Mouse (Mus musculus): ENCODE measurements around the gene Ice2. TPM values are rescaled to one million over a fixed set of nuclear protein-coding genes. Genes with fewer than 3 reads are reported as not detected.

Ice2 gene
- total RNA-seq, 2 experiments from 2014 or later, result 7.4 to 10.9 TPM

DNA sequence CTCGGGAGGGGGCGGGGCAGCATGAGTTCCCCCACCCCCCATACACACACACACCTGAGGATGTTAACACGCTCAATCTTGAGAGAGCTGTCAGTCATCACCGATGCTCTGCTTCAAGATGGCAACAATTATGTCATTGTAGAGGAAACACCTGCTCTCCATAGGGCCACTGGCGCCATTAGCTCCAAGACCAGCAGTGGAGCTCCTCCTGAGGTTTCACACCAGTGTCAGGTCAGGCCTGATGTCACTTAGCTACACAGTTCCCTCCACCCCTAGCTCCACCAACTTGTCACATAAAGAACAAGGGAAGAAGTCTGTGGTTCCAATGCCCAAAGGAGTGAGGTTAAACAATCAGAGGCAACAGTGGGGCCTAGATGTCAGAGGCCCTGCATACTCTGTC, 3.5 kb upstream of the Ice2 start:
- no peak for DNase-seq (ENCODE audit: low spot score in 2 of 2)
- intact Hi-C loops (cut with DNase I), result no loop called here

DNA sequence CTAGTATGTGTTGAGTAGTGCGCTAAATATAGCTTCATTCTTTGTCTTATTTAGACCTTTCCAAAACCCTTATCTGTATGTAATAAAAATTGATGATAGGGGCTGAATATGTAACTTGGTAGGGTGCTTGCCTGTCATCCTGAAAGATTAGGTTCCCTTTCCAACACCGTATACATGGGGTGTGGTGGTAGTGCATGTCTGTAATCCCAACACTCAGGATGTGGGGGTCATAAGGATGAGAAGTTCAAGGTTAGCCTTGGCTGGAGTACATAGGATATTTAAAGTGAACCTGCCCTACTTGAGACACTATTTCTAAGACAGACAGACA, 310 bp upstream of the Ice2 start:
- DNase-seq (ENCODE audit: low spot score in 2 of 2), result no peak
- intact Hi-C loops (cut with DNase I), result no loop called here

DNA sequence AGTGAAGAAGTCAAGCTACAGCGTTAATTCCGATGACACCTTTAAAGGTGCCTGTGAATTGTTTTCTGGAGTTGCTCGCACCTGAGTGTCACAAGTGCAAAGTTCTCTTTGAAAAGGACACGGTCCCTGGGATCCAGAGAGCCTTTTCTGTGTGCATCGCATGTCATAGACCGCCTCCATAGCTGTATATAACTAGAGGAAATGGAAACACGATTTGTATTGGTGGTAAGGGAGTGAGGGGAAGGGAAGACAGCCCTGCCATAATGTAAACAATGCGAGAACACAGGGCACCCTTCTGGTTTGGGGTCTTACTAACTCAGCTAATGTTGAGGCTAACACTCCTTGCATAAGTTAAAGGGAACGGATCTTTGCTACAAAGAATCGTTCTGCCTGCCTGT, 746 bp downstream of the Ice2 start:
- intact Hi-C loops (cut with DNase I), result no loop called here
- no peak for DNase-seq (ENCODE audit: low spot score in 2 of 2)

DNA sequence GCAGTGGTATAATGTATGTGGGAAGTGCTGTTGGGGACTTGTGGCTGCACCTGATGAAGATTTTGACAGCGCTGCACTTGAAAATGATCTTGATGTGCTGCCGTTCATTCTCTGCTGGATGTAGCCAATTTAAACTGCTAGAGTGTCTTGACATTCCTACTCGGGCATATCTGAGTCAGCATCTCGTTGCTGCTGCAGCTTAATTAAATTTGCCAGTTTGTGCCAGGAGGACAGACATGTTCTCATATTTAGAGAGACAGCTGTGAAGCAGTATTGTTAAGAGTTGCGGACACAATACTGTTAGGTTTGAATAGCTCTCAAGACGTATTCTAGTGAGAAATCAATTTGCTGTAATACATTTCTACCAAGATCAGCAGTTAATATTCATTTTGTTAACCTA, 7.0 kb downstream of the Ice2 start:
- intact Hi-C loops (cut with DNase I), result no loop called here

DNA sequence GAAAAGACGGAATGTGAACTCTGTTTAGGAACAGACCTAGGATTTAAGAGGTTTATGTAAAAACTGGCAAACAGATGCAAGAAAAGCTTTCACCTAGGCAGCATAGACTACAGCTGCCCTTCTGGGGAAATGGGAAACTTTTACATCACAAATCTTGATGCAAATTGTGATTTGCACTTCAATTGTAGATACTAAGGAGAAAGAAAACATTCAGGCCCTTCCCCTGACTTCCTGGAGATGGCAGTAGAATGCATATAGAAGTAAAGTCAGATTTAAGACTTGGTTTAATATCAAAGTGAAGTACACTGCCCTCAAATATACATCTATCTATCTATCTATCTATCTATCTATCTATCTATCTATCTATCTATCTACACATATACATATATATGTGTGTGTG, 21.8 kb downstream of the Ice2 start:
- intact Hi-C loops (cut with DNase I), result no loop called here
- DNase-seq (ENCODE audit: low spot score in 2 of 2), result peak; percentile 10 to 26

More for the DNA sequence above, 7.0 kb downstream of the Ice2 start:
- no peak for DNase-seq (ENCODE audit: low spot score in 2 of 2)

DNA sequence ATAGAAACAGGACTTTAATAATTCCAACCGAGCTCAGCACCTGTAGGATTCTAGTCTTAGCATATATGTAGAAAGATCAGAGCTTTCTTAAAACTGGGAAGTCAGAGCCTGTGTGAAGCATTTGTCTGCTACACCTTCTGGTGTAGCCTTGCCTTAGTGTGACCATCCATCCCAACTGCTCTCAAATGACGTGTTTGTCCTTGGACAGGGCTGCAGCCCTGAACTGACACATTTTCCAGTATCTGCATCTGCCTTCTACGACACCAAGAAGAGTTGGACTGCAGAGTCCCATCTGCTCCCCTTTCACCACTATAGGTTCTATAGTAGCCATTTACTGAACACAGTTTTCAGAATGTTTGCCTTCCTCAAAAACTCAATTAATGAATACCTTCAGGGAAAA, 32.8 kb downstream of the Ice2 start:
- intact Hi-C loops (cut with DNase I), result loop anchor here (5.0 kb wide), 1 partner anchor 37 kb away; no protein-coding TSS in a partner anchor
- no peak for DNase-seq (ENCODE audit: low spot score in 2 of 2)

DNA sequence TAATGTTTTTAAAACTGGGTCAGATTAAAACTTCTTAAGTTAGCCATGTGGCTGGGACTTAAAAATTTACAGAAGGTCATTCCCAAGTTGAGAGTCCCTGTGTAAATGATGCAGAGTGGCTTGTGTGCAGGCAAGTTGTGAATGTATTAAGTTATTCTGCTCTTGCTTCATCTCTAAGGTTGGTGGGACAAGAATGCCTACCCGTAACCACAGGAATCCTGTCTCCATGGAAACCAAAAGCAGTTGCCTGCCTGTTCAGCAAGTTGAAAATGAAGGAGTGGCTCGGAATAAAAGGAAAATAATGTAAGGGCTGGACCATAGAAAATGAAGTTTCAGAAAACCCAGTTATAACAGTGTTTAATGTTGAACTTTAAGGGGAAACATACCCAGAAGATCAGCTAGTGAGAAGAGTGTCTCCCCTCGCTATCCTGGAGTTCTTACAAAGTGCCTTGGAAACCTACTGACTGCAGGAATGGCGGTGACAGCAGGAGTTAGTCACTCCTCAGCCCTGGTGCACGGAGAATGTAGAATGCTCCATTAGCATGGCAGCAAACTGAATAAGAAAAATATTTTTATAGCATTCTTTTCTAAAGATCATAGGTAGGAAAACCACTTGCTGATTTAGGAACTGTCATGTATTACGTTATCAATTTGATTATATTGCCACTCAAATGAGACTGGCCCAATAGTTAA, 34.3 kb downstream of the Ice2 start:
- intact Hi-C loops (cut with DNase I), result loop anchor here (5.0 kb wide), 1 partner anchor 35 kb away; no protein-coding TSS in a partner anchor
- peak; percentile 10 to 23 for DNase-seq (ENCODE audit: low spot score in 2 of 2)

DNA sequence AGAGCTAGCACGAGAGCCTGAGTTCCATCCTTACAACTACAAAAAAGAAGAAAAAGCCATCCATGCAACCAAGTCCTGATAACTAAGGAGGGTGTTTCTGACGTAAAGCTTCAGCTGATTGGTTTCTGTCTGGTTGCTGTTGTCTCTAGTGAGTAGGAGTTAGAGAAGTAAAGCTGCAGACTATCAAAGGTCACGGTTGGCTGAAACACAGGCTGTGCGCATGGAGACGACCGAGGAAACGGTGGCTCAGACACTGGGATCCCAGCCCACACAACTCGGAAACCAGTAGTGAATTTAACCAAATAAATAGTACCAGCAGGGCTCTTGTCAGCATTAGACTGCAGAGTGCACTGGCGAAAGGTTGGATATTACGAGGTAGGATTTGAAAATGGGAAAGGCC, 37.5 kb downstream of the Ice2 start:
- DNase-seq (ENCODE audit: low spot score in 2 of 2), result no peak
- intact Hi-C loops (cut with DNase I), result no loop called here

DNA sequence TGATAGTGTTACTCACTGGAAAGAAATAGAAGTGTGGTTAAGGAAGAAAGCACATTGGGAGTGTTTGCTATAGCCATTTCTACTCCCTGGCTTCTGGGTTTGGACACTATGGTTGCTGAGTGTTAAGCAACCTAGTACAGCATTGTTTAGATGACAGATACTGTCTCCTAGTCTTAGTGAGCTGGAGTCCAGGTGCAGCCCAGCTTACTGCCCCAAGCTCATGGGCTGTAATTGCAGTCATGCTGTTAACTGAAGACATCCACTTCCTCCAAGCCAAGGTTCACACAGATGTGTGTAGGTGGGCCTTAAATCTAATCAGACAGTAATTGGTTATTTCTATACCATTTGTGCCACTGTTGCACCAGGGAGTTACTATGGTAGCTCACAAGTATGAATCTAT, 38.0 kb downstream of the Ice2 start:
- no peak for DNase-seq (ENCODE audit: low spot score in 2 of 2)

DNA sequence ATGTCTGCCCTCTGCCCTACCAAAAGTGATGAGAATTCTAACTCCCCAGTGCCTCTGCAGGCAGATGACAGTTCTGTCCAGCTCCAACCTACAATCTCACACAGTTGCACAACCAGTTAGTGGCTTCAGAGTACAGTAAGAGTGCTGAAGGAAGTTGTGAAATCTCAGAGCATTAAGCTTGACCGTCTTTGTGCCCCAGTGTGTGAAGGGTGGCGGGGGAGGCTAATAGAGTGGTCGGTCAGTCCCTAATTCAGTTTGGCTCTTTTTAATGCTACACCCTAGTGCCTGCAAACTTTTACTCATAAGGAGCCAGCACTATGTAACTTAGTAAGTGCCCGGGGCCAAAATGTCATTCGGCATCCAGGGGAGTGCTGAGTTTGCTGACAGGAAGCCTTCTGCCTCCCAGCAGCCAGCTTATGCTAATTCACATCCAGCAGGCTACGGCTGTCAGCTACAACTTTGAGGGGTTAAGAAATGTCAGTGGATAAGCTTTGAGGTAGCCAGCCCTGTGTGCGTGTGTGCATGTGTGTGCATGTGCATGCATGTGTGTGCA, 42.2 kb downstream of the Ice2 start:
- intact Hi-C loops (cut with DNase I), result no loop called here
- DNase-seq (ENCODE audit: low spot score in 2 of 2), result no peak

More for the DNA sequence above, 38.0 kb downstream of the Ice2 start:
- intact Hi-C loops (cut with DNase I), result no loop called here

DNA sequence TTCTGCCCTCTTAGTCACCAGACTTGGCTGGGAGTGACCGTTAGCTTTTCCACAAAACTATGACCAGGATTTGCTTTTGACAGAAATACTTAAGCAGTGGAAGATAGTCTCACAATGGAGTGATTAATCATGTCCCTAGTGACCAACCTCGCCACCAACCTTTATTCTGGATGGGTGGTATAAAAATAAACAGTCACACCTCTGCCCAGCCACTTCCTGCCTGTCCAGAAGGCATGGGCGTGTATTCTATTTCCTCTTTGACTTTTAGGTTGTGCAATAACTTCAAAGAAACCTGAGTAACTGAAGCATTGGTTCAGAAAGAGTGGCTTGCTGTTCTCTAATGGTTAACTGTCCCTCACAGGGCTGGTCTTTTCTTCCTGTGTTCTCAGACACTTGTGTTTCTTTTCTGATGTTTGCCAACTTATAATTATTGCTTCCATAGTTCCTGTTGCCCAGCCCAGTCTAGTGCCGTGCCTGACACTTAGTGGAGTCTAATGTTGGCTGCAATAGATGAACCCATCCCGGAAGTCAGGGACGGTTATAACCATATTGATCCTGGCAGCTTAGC, 44.8 kb downstream of the Ice2 start:
- intact Hi-C loops (cut with DNase I), result no loop called here
- no peak for DNase-seq (ENCODE audit: low spot score in 2 of 2)

DNA sequence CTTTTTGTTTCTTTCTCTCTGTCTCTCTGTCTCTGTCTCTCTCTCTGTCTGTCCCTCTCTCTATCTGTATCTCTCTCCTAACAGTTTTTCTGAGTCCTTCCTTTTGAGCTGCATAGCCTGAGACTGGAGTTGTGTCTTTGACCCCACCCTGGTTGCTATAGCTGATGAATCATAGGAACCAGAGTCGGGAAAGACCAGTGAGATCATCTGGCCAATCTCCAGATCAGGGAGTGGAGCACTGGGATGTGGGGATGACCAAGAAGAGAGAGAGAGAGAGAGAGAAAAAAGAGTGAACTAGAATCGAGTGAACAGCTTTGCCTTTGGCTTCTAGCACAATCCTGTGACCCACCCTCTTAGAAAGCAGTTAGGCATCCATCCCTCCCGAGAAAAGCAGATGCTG, 45.5 kb downstream of the Ice2 start:
- intact Hi-C loops (cut with DNase I), result no loop called here
- no peak for DNase-seq (ENCODE audit: low spot score in 2 of 2)

DNA sequence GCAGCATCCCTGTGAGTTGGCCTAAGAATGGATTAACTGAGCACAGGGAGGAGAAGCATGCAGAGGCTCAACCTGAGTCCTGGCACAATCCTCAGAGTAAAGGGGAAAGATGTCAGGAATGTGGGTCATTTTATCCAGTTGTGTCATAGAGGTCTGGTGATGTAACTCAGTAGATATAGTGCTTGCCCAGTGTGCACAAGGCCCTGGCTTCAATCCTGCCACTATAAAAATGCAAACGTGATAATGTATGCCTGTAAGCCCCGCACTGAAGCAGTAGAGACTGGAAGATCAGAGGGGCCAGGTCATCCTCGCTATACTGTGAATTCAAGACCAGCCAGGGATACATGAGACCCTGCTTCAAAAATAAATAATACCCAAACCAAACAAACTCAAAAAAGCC, 51.1 kb downstream of the Ice2 start:
- DNase-seq (ENCODE audit: low spot score in 2 of 2), result no peak
- intact Hi-C loops (cut with DNase I), result no loop called here

DNA sequence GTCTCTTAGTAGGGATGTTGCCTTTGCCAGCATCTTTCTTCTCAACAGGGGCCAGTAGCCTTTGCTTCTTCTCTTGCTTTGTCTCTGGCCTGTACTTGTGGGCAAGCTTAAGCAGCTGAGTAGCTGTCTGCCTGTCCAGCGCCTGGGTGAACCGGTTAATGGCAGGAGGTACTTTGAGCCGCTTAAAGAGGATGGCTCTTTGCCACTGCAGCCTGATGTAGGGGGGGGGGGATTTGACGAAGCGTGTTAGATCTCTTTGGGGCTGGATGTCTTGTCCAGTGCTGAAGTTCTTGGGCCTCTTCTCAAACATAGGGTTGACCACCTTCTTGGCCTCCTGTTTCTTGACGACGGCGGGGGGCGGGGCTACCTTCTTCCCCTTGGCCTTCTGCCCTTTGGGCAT, 52.9 kb downstream of the Ice2 start:
- DNase-seq (ENCODE audit: low spot score in 2 of 2), result no peak
- intact Hi-C loops (cut with DNase I), result no loop called here

DNA sequence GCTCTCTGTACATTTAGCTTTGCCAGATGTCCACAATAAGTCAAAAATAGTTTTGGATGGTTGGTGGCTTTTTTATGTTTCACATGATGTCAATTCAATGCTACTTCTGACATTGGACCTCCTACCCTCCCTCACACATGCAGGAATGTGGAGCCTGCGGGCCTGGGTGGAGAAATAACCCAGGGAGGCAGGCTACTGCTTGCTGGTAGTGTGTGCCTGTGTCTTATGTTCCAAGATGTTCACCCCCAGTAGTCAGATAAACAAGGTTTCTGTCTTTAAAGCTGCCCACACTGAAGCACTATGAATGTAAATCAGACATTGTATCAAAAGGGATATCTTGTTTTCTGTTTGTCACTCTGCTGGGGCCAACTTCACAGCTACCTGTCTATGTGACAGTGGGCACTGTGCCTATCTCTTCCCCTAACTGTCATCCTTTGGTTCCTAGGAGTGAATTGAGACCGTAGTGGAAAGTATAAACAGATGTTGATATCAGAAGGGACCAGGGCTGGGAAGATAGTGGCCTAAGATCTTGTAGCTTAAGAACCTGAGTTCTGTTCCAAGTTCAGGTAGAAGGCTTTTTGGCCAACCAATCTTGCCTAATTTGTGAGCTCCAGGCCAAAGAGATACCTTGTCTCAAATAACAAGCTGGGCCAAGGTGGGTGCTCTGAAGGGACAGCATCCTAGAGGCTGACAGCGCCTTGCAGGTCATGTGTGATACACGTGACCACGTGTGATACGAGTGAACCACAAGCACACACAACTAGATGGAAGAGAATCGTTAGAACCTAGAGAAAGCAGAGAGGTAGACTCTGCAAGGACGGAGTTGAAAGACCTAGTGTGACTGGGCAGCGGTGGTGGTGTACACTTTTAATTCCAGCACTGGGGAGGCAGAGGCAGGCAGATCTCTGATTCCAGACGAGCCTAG, 54.4 kb downstream of the Ice2 start:
- no peak for DNase-seq (ENCODE audit: low spot score in 2 of 2)
- intact Hi-C loops (cut with DNase I), result no loop called here

DNA sequence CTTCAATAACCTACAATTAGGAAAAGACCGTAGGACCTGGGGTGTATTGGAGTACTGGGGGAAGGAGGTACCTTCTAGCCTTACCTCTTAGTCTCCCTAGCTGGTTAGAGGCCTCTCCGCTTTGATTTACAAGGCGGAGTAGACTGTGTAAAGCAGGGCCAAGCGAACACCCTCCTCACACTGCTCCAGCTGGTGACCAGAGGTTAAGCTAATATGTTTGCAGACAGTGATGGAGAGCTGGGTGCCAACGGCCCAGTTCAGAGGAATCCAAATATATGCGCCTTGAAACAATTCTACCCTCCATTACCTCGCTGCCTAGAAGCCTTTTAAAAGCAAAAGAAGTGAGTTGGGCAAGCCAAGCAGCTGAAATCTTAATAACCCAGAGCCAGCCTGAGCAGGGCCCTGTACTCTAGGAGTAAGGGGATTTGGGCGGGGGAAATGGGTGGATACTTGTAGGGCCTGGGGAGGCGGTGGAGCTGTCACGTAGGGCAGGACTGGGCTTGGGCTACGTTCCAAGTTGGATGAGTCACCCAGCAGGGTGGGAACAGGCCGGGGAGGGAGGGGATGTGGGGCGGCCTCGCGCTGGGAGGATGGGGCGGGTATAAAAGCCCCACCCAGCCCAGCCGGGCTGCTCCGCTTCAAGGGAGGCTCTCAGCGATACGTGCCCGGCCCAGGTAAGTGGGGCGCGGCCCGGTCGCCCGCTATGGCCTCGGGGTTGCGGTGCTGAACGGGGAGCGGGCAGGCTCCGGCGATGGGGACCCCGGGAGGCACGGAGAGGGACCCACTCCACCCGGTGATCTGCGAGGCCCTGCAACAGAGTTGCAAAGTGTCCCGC, 55.6 kb downstream of the Ice2 start, which contains the start of gene Anxa2:
Anxa2 (plus strand) TSS at position 555 of the 835 bp plus-strand sequence.
- DNase-seq (ENCODE audit: low spot score in 2 of 2), result peak; percentile 23 to 46
- intact Hi-C loops (cut with DNase I), result no loop called here

DNA sequence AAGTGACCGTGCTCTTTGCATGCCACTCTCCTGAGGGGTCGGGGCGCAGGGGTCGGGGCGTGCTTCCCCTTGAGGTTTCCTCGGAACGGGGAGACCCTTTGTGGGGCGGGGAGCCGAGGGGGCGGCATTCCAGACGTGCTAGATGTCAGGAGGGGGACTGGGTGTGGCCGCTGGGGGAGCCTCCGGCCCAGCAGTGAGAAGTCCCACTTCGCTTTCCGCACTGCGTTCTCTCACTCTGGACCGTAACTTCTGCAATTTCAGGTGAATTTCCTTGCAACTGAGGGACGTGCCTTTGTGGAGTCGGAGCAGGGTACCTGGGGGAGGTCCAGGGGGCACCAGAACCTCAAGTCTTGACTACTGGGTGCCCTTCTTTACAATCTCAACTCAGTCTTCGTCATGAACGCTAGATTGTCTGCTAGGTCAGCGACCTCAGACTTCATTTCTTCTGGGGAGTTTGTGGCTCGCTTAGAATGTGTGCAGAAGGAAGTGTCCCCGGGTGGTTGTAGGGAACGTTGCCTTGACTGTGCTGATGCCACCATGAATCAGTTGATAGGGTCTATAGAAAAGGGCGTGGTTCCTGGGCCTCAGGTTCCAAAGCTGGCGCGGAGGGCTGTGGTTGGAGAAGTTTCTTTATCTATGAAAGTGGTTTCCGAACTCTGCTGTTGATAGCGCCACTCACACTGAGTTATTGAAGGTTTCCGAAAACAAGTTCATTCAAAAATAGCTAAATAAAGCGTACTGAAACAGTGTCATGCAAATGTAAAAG, 56.4 kb downstream of the Ice2 start:
- no peak for DNase-seq (ENCODE audit: low spot score in 2 of 2)

DNA sequence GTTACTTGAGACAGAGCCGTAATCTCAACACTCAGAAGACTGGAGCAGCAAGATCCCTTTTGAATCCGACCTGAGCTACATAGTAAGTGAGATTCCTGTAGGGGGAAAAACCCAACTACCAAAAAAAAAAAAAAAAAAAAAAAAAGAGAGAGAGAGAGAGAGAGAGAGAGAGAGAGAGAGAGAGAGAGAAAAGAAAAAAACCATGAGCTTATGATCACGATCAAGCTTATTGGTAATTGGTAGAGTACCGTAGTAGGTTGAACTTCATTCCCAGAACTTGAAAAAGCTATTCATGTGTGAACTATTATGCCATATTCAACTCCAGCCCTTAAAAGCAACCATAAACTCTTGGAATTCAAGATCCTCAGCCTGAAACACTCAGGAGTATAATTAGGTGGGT, 57.0 kb downstream of the Ice2 start:
- DNase-seq (ENCODE audit: low spot score in 2 of 2), result no peak
- intact Hi-C loops (cut with DNase I), result no loop called here

More for the DNA sequence above, 56.4 kb downstream of the Ice2 start:
- intact Hi-C loops (cut with DNase I), result no loop called here

DNA sequence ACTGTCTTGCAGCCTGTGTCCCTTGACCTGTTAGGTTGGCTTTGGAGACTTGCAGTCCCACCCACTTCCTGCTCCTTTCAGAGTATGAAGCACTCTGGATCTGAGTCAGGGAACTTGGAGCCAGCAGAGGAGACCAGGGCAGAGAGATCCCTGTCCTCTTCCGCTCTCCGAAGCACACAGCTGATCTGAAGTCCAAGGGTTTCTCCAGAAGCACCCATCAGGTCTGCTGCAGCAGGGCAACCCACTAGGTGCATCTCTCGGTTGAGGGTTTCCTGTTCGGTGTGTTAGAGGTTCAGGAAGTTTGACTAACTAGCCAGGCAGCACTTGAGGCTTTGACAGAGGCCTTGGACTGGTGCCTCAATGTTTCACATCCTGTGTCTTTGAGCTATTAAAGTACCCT, 57.7 kb downstream of the Ice2 start:
- DNase-seq (ENCODE audit: low spot score in 2 of 2), result no peak
- intact Hi-C loops (cut with DNase I), result no loop called here

All from left cerebral cortex, postnatal 14 days (tissue).